Mouse (Mus musculus): ENCODE results near the gene Olfr656. TPM values are rescaled to one million over a fixed set of nuclear protein-coding genes. Genes with fewer than 3 reads are reported as not detected.

The Olfr656 gene
- not detected for total RNA-seq (2021)
- long read RNA-seq, result 0 reads

DNA sequence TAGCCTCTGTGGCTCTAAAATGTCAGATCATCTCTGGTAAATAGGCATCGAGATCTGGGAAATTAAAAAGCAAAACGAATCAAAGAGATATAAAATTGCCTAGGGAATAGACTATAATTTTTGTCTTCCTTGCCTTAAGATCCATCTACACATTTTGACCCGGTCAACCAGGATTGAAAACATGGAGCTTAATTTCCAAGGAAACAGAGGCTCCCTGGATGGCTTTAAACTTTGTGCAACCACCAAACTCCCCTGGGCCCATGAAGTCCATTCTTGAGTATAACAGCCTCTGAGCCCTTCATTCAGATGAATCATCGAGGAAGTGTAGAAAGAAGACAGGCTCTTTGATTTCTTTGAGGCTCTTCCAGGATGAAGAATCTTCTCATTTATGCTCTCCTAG is at the start of gene Olfr656:
Gene Olfr656 (plus strand): TSS at position 301 of the 400 bp plus-strand sequence.
- DNase-seq (ENCODE audit: low spot score in 2 of 2), result no peak

DNA sequence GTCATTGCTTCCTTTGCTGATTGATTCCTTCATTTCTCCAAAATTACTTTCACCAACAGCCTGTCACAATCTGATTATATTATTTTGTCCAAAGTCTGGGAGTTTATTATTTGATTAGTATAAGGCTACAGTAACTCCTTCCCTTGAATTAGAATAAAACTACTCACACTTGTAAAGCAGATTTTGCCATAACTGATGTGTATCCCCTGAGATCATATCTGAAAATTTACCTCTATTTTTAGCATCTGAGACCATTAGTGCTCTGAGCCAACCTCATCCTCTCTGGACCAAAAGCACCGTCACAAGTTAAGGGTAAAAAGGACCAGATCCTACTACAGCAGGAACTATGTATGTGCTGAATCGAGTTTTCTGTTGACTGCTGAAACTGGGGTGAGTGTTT is 36.7 kb upstream of the Olfr656 start, which contains the start of gene Olfr653:
Gene Olfr653 (plus strand): TSS at position 301 of the 400 bp plus-strand sequence.
- no peak for DNase-seq (ENCODE audit: low spot score in 2 of 2)

DNA sequence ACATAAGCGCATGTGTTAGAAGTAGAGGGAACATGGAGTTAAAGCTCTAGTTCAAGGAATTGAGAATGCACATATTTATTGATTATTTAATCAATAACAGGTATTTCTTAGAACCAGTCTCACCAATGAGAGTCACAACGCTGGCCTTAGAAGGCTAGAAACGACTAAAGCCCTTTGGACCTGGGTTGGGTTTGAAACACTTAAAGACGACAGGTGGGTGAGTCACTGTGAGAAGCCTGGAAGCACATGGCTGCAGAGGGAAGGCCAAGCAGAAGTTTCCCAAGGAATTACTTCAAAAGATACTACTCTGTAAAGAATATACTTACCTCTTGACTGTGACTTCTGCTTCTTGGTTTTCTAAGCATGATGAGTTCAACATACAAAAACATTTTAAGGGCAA is 32.9 kb upstream of the Olfr656 start:
- DNase-seq (ENCODE audit: low spot score in 2 of 2), result no peak

DNA sequence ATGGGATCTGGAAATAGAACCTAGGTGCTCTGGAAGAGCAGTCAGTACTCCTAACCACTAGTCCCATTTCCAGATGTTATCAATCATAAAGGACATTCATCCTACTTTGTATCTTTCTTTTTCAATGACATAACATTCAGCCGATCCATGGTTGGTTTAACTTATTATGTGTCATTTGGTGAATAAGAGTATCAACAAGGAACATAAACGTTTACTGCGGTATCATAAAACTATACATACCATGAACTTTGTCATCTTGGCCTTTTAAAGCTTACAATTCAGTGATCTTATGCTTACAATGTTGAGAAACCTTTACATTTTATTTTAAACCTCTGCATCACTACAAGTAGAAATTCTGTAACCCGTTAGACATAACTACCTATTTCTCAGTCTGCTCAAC is 32.3 kb upstream of the Olfr656 start:
- no peak for DNase-seq (ENCODE audit: low spot score in 2 of 2)

DNA sequence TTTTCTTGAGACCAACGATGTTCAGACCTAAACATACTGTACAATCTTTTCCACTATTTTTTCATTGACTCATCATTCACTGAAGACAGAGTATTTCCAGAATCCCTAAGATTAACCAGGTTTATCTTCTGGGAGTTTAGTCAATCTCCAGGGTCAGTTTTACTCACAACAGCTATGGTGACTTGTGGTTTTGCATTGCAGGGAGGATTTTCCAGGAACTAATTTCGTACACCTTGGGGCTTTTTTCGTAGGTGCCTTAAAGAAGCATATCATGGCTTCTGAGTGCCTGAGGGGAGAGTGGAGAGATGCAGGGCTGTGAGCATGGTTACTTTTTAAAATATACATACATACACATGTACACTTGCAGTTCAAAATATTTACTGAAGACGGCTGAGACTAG is 27.0 kb upstream of the Olfr656 start, which contains the start of gene Olfr654:
Gene Olfr654 (plus strand): TSS at position 301 of the 400 bp plus-strand sequence.
- no peak for DNase-seq (ENCODE audit: low spot score in 2 of 2)

DNA sequence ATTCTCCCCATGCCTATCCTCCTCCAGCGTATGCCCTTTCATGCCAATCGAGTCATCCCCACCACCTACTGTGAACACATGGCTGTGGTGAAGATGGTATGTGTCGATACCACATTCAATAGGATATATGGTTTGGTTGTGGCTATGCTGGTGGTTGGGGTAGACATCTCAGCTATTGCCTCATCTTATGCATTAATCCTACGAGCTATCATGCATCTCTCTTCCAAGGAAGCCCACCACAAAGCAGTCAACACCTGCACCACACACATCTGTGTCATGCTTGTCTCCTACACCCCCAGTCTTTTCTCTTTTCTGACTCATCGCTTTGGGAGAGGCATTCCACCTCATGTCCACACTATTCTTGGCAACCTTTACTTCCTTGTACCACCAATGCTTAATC is 25.5 kb upstream of the Olfr656 start:
- DNase-seq (ENCODE audit: low spot score in 2 of 2), result no peak

DNA sequence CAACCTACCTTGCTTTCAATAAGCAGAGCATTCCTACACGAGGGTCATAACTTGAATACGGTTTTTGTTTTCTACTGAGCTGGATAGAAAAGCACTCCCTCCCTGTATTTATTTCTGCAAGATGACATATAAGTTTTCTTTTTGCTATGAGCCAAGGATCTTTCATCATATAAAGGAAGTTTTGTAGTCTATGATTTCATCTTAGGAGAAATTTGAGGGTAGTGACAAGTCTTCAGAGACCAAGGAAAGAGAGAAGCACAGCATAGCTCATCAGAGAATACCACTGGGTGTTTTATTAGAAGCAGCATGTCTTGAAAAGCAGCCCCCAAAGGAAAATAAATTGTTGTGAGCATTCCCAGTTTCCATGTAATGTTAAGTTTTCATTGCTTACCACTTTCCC is 12.1 kb upstream of the Olfr656 start, which contains the start of gene Olfr655:
Gene Olfr655 (minus strand): TSS at position 101 of the 400 bp plus-strand sequence.
- no peak for DNase-seq (ENCODE audit: low spot score in 2 of 2)

DNA sequence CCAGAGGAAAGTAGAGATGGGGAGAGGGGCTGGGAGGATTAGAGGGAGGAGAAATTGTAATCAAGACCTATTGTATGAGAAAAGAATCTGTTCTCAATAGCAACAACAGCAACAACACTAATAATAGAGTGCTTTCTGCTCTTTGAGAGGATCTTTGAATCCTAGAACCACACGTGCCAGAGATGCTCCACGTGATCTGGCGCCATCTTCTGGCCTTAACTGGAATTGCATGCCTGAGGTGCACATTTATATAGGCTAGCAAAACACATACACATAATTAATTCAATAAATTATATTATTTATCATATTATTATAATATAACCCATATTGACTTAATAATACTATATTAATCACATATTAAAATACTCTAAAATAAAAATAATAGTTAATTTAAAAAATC is 10.6 kb upstream of the Olfr656 start:
- no peak for DNase-seq (ENCODE audit: low spot score in 2 of 2)

DNA sequence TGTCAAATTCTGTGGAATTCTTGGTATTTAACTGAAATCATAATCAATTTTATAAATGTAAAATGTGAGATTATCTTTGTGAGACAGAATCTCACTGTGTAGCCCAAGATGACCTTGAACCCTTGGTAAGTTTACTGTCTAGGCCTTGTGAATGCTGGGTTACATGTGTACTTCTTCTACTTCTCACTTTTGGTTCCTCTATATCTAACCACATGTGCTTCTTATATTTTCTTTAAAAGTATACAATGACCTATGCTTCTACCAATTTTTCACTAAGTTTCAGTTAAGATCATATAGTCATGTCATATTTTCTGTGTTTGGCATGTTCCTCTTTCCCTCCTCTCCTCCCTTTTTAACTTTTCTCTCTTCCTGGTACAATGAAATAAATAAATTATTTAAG is 9.0 kb upstream of the Olfr656 start:
- DNase-seq (ENCODE audit: low spot score in 2 of 2), result no peak

DNA sequence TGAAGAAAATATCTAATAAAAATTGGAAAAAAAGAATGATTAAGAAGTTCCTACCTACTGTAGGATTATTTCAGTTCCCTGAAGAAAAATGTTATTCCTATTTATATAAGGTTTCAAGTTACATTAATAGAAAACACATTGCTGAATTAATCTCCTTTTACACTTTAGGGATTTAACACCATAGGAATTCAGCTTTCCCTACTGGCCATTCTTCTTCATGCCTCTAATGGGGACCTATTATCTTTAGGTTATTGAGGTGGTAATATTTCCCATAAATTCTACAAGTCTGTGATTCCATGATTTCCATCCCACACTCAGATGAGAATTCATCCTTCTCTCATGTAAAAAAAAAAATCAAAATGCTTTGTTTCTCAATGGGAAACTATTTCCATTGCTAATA is 10.7 kb downstream of the Olfr656 start, which contains the start of gene Olfr657:
Gene Olfr657 (plus strand): TSS at position 301 of the 400 bp plus-strand sequence.
- DNase-seq (ENCODE audit: low spot score in 2 of 2), result no peak

DNA sequence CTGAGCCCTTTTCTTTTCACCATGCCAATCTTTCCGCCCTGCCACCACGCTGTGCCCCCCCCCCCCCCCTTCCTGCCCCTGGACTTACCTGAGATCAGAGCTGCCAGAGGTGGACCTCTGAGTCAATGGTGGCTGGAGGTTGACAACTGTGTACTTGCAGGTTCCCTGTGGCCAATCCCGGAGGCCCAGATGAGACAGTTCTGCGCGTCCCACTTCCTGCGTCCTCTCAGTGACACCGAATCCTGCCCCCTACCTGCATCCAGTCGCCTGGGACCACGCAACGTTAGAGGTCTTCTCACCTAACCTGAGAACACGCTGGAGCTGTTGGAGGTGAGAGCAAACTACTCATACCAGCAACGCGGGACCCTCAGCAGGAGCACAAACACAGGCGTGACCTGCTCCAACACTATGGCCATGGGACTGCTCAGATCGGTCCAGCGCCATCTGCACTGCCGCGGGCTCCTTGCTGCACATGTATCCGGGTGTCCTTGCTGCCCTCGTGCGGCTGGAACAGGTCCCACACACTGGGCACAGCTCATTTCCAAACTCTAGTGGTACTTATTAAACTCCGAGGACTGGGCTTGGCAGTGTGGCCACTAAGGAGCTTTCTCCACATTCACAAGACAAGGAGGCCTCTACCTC is 33.2 kb downstream of the Olfr656 start, which contains the start of gene Olfr658:
Gene Olfr658 (minus strand): TSS at position 465 of the 642 bp plus-strand sequence.
- DNase-seq (ENCODE audit: low spot score in 2 of 2), result peak; percentile 2 to 3

DNA sequence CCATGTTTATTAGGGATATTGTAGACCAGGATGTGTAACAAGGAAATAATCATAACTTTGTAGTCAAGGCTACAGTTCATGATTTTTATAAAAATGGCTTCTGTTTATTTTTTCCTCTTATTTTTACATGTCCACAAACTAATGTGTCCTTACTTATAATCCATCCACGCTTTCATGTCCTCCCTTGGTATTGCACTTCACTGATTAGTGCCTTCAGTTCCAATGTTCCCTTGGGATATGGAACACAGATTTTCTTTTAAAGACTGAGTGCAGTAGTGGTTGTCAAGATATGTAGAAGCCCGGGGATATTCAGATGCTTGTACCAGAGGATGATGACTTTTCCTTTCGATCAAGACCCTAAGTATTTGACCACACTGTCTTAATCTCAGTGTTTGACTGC is 52.7 kb downstream of the Olfr656 start, which contains the start of gene Olfr659:
Gene Olfr659 (plus strand): TSS at position 301 of the 400 bp plus-strand sequence.
- no peak for DNase-seq (ENCODE audit: low spot score in 2 of 2)

Other genes with a start within 250 kb of the Olfr656 start
- gene Trim30b, start 244.1 kb upstream of the Olfr656 start, total RNA-seq (2021), result not detected
- not detected for gene Trim30c, start 213.1 kb upstream of the Olfr656 start, total RNA-seq (2021)
- gene Trim30a, start 148.8 kb upstream of the Olfr656 start, total RNA-seq (2021), result under 1 TPM; 0.84 to 0.92 TPM
- gene Trim30d, start 106.1 kb upstream of the Olfr656 start, total RNA-seq (2021), result under 1 TPM; 0.81 to 0.97 TPM
- not detected for gene Olfr651, start 63.8 kb upstream of the Olfr656 start, total RNA-seq (2021)
- gene Olfr652, start 53.1 kb upstream of the Olfr656 start, total RNA-seq (2021), result not detected
- not detected for gene Olfr653, start 36.6 kb upstream of the Olfr656 start, total RNA-seq (2021)
- gene Olfr654, start 26.9 kb upstream of the Olfr656 start, total RNA-seq (2021), result not detected
- gene Olfr655, start 12.2 kb upstream of the Olfr656 start, total RNA-seq (2021), result not detected
- not detected for gene Olfr657, start 10.8 kb downstream of the Olfr656 start, total RNA-seq (2021)
- not detected for gene Olfr658, start 33.4 kb downstream of the Olfr656 start, total RNA-seq (2021)
- not detected for gene Olfr659, start 52.8 kb downstream of the Olfr656 start, total RNA-seq (2021)
- gene Olfr661, start 72.5 kb downstream of the Olfr656 start, total RNA-seq (2021), result not detected
- not detected for gene Usp17le, start 163.5 kb downstream of the Olfr656 start, total RNA-seq (2021)
- gene Usp17lb, start 228.6 kb downstream of the Olfr656 start, total RNA-seq (2021), result not detected
- gene Usp17la, start 243.1 kb downstream of the Olfr656 start, total RNA-seq (2021), result not detected